Mouse (Mus musculus) lung, adult 2 months (tissue): ENCODE measurements around the gene Hes1.

ENCODE experiments used
- CTCF ChIP-seq: fragments of 200-500 bp; IDR thresholded peaks from 2 replicates; pipeline ENCODE4 v1.5.1; 2011; ENCODE audit warnings: mild to moderate bottlenecking, low read length, control low read depth; ENCODE audit not compliant: insufficient read depth
- POLR2A ChIP-seq: fragments of 200-500 bp; IDR thresholded peaks from 2 replicates; pipeline ENCODE4 v1.6.1; 2011; ENCODE audit warnings: low read depth, mild to moderate bottlenecking, control low read depth, low read length, borderline replicate concordance; ENCODE audit errors: extremely low read depth

DNA sequence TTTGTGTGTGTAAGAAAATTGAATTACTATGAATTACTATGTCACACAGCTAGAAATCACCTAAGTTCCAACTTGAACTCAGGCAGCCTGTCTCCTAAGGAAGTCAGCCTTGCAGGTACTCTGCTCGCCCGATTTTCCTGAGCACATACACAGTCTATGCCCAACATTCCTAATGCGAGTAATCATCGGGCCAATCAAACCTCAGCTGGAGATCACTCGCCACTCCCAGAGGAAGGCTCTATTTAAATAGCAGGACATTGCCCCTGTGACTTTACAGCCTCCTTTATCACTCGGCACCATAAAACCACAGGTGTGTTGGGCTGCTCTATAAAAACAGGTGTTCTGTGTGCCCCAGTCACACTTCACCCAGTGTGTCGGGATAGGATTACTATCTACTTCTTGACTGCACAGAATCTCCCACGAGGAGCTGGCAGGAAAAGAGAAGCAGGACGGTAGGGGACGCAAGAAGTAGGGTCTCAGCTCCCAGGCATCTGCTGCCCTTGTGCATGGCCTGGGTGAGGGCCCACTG lies 8.8 kb upstream of the Hes1 start:
- TF ChIP-seq CTCF (no peak), POLR2A (no peak)
